26 mouse cellular contexts compared by ENCODE assay signal in genomic region chr3:148746234-148746633, GRCm38 (mm10).
A peak's percentile ranks its signal among the peaks of the same experiment; 100 is the strongest.
DNase-seq lines count a peak whose midpoint lies in the region; ATAC-seq lines count a peak whose summit lies in the region.
"Had no signal": no experiment of that assay in that cellular context is flagged by ENCODE, and none has a peak within 500 bp of the region (broad histone marks: within the 10 kb centered on the region; RNA-seq: fewer than 3 reads in every experiment).

No protein-coding gene starts in this region.

- no peak overlapping the region for H3K27ac ChIP-seq in kidney, embryonic 15.5 days
- H3K27ac ChIP-seq: embryonic facial prominence, embryonic 13.5 days; embryonic facial prominence, embryonic 15.5 days; forebrain, embryonic 10.5 days; forebrain, embryonic 12.5 days had no signal

- ATAC-seq in kidney, embryonic 15.5 days (replicated peaks; ENCODE audit: low FRiP score), result peak; percentile 60; the same call in 1 of the 2 replicates
- ATAC-seq: CD4-positive, CD25-positive, alpha-beta regulatory T cell, adult 4 months; forebrain, embryonic 14.5 days; forebrain, embryonic 16.5 days had no signal

- no peaks in the 10 kb centered on the region for H3K36me3 ChIP-seq in kidney, embryonic 15.5 days
- H3K36me3 ChIP-seq: embryonic facial prominence, embryonic 13.5 days; embryonic facial prominence, embryonic 15.5 days; forebrain, embryonic 10.5 days; forebrain, embryonic 12.5 days; G1E had no signal

- no peak overlapping the region for H3K4me3 ChIP-seq in kidney, embryonic 15.5 days (replicated peaks)
- H3K4me3 ChIP-seq: embryonic facial prominence, embryonic 13.5 days; embryonic facial prominence, embryonic 15.5 days; erythroblast, embryonic 14.5 days; forebrain, embryonic 10.5 days; forebrain, embryonic 12.5 days had no signal

- no peak for DNase-seq in kidney, adult 8-10 months
- peak; percentile 24 for DNase-seq in Muller cell, postnatal 12 days (ENCODE audit: inconsistent ontology term)
- peak; percentile 18 for DNase-seq in skeletal muscle tissue, adult 2 months (ENCODE audit: low read depth, low spot score)
- DNase-seq in T-cell, adult 2 months (ENCODE audit: low spot score), result no peak
- DNase-seq: adrenal gland, adult 2 months; adrenal gland, postnatal 10 days; adrenal gland, postnatal 25 days; B cell, adult 2 months; cerebellum, adult 11 months; cerebellum, adult 18-20 months; cerebellum, adult 8-10 months; cerebellum, adult 9-11 months; cerebellum, postnatal 14 days; cerebellum, postnatal 36 days; embryo, embryonic 11 days had no signal

- H3K4me1 ChIP-seq in kidney, embryonic 15.5 days, result no peaks in the 10 kb centered on the region
- H3K4me1 ChIP-seq: embryonic facial prominence, embryonic 13.5 days; embryonic facial prominence, embryonic 15.5 days; forebrain, embryonic 12.5 days had no signal

- no peak overlapping the region for H3K4me2 ChIP-seq in kidney, embryonic 15.5 days
- H3K4me2 ChIP-seq: embryonic facial prominence, embryonic 13.5 days; embryonic facial prominence, embryonic 15.5 days; forebrain, embryonic 12.5 days had no signal

- WGBS in kidney, embryonic 15.5 days, result 70% methylated on average over 3 of the region's 3 CpGs

- H3K9ac ChIP-seq in kidney, embryonic 15.5 days, result no peak overlapping the region
- H3K9ac ChIP-seq: embryonic facial prominence, embryonic 13.5 days; embryonic facial prominence, embryonic 15.5 days; forebrain, embryonic 12.5 days had no signal

- H3K9me3 ChIP-seq in kidney, embryonic 15.5 days (replicated peaks), result 0 out of 2 replicates have a peak, but pooled peaks cover 3% of the 10 kb centered on the region
- H3K9me3 ChIP-seq: embryonic facial prominence, embryonic 13.5 days; embryonic facial prominence, embryonic 15.5 days; forebrain, embryonic 12.5 days had no signal

- H3K27me3 ChIP-seq in kidney, embryonic 15.5 days, result no peaks in the 10 kb centered on the region
- H3K27me3 ChIP-seq: CH12.LX; embryonic facial prominence, embryonic 13.5 days; embryonic facial prominence, embryonic 15.5 days; forebrain, embryonic 12.5 days had no signal

Comparison
In these comparisons a context has a peak if more than half of its experiments do, and no peak if none do; other contexts are left out.
1. DNase-seq: peak in Muller cell, postnatal 12 days (single experiment) and skeletal muscle tissue, adult 2 months (single experiment); none in kidney, adult 8-10 months (0 of 2) and T-cell, adult 2 months (single experiment).